Mouse (Mus musculus) megakaryocyte, embryonic 14.5 days (primary cell): ENCODE data around the gene Gpc3. TPM values are rescaled to one million over a fixed set of nuclear protein-coding genes. Genes with fewer than 3 reads are reported as not detected.

Experiments used
- H3K27me3 ChIP-seq: replicated peaks from 2 replicates; pipeline ENCODE3; 2012; ENCODE audit warnings: inconsistent platforms
- H3K36me3 ChIP-seq: replicated peaks from 2 replicates; pipeline ENCODE3; 2012; ENCODE audit warnings: low read length, inconsistent platforms, mixed read lengths
- H3K4me1 ChIP-seq: 2 replicates; pipeline ENCODE4 v1.6.1; 2012; ENCODE audit warnings: inconsistent platforms
- H3K4me3 ChIP-seq: replicated peaks from 2 replicates; pipeline ENCODE3; 2012; ENCODE audit warnings: moderate library complexity, mild to moderate bottlenecking, inconsistent platforms
- H3K9me3 ChIP-seq: 2 replicates; pipeline ENCODE4 v1.6.1; 2012; ENCODE audit warnings: inconsistent platforms
- FLI1 ChIP-seq: IDR thresholded peaks from 2 replicates; pipeline ENCODE4 v1.6.1; 2012; ENCODE audit warnings: low read length, inconsistent platforms, mixed read lengths
- GATA1 ChIP-seq: IDR thresholded peaks from 3 replicates; pipeline ENCODE4 v1.6.1; 2012; ENCODE audit warnings: mixed read lengths, low read length, inconsistent platforms, borderline replicate concordance
- polyA plus RNA-seq: library from polyadenylated mRNA; stranded (reverse); fragments of >175 nt; gene quantifications from 2 replicates; pipeline ENCODE4 v1.2.3, GENCODE M21; 2012; ENCODE audit warnings: low replicate concordance; ENCODE audit not compliant: insufficient read depth

The Gpc3 gene
- polyA plus RNA-seq, 1 experiment = 0.36 TPM

- Histone ChIP-seq H3K4me1 (no peaks in the 10 kb centered on the region), H3K4me3 (no peak overlapping the region), H3K36me3 (no peaks in the 10 kb centered on the region), H3K9me3 (no peaks in the 10 kb centered on the region), H3K27me3 (peaks cover 3% of the 10 kb centered on the region)
- TF ChIP-seq FLI1 = no peak
- TF ChIP-seq GATA1 = no peak
Observed at GRCm38 (mm10) chrX:52559995-52560394, 53.8 kb downstream of the Gpc3 start.

- TF ChIP-seq GATA1 = no peak
- no peak for TF ChIP-seq FLI1
- Histone ChIP-seq H3K27me3 (peaks cover 2% of the 10 kb centered on the region), H3K4me3 (no peak overlapping the region), H3K9me3 (no peaks in the 10 kb centered on the region), H3K36me3 (no peaks in the 10 kb centered on the region), H3K4me1 (no peaks in the 10 kb centered on the region)
Observed at GRCm38 (mm10) chrX:52558526-52558925, 55.2 kb downstream of the Gpc3 start.

DNA sequence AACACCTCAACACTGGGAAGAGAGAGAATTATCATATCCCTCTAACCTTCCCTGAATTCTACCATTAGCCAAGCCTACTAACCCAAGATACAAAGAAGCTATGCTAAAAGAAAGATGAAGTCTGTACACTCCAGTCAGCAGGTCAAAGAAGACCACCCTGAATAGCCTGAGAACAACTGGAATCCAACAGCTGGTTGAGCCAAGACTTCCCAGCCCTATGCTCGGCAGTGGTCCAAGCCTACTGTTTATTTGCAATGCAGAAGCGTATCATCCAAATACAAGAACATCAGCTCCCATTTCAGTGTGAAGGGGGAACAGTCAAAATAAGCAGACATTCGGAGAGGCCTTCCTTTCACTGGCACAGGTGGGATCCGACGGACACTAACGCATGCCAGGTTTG is 56.3 kb downstream of the Gpc3 start:
- TF ChIP-seq GATA1 (no peak), FLI1 (no peak)
- no peaks in the 10 kb centered on the region for H3K4me1 ChIP-seq
- no peak overlapping the region for H3K4me3 ChIP-seq
- peaks cover 2% of the 10 kb centered on the region for H3K27me3 ChIP-seq
- H3K36me3 ChIP-seq = no peaks in the 10 kb centered on the region
- no peaks in the 10 kb centered on the region for H3K9me3 ChIP-seq

- TF ChIP-seq GATA1 = no peak
- TF ChIP-seq FLI1 = no peak
- no peaks in the 10 kb centered on the region for H3K36me3 ChIP-seq
- no peak overlapping the region for H3K4me3 ChIP-seq
Observed at GRCm38 (mm10) chrX:52551296-52551695, 62.5 kb downstream of the Gpc3 start.

GRCm38 (mm10) chrX:52544623-52545022 is 69.1 kb downstream of the Gpc3 start:
- Histone ChIP-seq H3K36me3 (no peaks in the 10 kb centered on the region), H3K27me3 (peaks cover 12% of the 10 kb centered on the region), H3K4me1 (no peaks in the 10 kb centered on the region), H3K9me3 (no peaks in the 10 kb centered on the region), H3K4me3 (no peak overlapping the region)
- TF ChIP-seq GATA1 = no peak
- TF ChIP-seq FLI1 = no peak

More at GRCm38 (mm10) chrX:52551296-52551695, 62.5 kb downstream of the Gpc3 start:
- H3K27me3 ChIP-seq = peaks cover 6% of the 10 kb centered on the region
- H3K9me3 ChIP-seq = no peaks in the 10 kb centered on the region
- H3K4me1 ChIP-seq = no peaks in the 10 kb centered on the region

- H3K27me3 ChIP-seq = peaks cover 9% of the 10 kb centered on the region
- H3K36me3 ChIP-seq = no peaks in the 10 kb centered on the region
- no peak overlapping the region for H3K4me3 ChIP-seq
- TF ChIP-seq GATA1 = no peak
- TF ChIP-seq FLI1 = no peak
- no peaks in the 10 kb centered on the region for H3K9me3 ChIP-seq
- H3K4me1 ChIP-seq = no peaks in the 10 kb centered on the region
Observed at GRCm38 (mm10) chrX:52537282-52537681, 76.5 kb downstream of the Gpc3 start.

- Histone ChIP-seq H3K4me1 (no peaks in the 10 kb centered on the region), H3K4me3 (no peak overlapping the region), H3K27me3 (peaks cover 5% of the 10 kb centered on the region), H3K9me3 (no peaks in the 10 kb centered on the region), H3K36me3 (no peaks in the 10 kb centered on the region)
- TF ChIP-seq FLI1 (no peak), GATA1 (no peak)
Observed at GRCm38 (mm10) chrX:52533766-52534165, 80.0 kb downstream of the Gpc3 start.

DNA sequence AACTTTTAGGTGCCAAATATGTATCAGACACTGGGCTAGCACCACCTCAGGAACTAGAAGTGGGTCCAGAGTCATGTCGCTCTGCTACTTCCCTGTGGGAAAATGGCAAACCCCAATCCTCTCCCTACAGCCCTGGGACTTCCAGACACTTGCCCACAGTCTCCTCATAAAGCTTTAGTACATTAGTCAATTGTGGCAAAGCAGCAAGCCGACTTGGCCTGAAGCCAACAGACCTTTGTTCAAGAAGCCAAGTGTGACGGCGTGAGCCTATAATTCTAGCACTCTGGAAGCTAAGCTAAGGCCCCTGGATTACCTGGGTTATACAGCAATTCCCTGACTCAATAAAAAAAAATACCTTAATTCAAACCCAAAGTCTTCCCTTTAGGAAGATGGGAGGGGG is 80.7 kb downstream of the Gpc3 start:
- Histone ChIP-seq H3K4me3 (no peak overlapping the region), H3K4me1 (no peaks in the 10 kb centered on the region), H3K27me3 (peaks cover 3% of the 10 kb centered on the region), H3K9me3 (no peaks in the 10 kb centered on the region), H3K36me3 (no peaks in the 10 kb centered on the region)
- TF ChIP-seq FLI1 (no peak), GATA1 (no peak)

DNA sequence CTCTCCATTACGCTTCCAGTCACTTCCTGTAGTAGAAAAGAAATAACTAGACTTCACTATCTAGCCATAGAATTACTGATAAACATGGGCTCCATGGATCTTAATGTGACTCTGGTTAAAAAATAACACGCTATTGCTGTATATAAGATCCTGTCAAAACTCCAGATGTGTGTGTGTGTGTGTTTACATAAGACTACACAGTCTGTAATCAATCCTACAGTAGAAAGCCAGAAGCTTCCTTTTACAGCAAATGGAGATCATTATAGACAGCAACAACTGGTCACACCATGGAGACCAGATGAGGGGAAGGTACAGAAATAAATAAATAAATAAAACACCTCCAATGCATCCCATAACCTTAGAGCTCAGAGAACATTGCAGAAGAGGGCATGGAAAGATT is 81.6 kb downstream of the Gpc3 start:
- Histone ChIP-seq H3K27me3 (peaks cover 3% of the 10 kb centered on the region), H3K9me3 (no peaks in the 10 kb centered on the region), H3K4me3 (no peak overlapping the region), H3K36me3 (no peaks in the 10 kb centered on the region), H3K4me1 (no peaks in the 10 kb centered on the region)
- no peak for TF ChIP-seq GATA1
- TF ChIP-seq FLI1 = no peak

GRCm38 (mm10) chrX:52526086-52526485 is 87.7 kb downstream of the Gpc3 start:
- Histone ChIP-seq H3K4me1 (no peaks in the 10 kb centered on the region), H3K27me3 (peaks cover 7% of the 10 kb centered on the region), H3K4me3 (no peak overlapping the region), H3K9me3 (no peaks in the 10 kb centered on the region), H3K36me3 (no peaks in the 10 kb centered on the region)
- TF ChIP-seq FLI1 (no peak), GATA1 (no peak)

DNA sequence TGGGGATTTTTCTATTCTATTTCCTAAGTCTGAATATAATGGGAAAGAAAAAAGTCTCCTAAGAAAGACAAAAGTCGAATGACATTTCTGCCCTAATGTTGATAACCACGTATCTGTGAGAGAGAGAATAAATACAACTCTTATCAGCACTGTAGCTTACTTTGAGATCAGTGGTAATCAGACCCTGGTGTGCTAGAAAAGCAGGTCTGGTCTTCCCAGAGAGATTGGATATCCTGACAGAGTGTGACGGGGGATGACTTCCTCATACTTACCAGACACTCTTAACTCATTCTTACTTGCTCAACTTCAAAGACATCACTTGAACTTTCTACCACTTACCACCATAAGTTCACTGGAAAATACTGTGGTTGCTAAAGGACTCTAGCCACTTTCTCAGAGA is 88.6 kb downstream of the Gpc3 start:
- TF ChIP-seq FLI1 (no peak), GATA1 (no peak)
- H3K36me3 ChIP-seq = no peaks in the 10 kb centered on the region
- H3K4me1 ChIP-seq = no peaks in the 10 kb centered on the region
- no peak overlapping the region for H3K4me3 ChIP-seq
- H3K9me3 ChIP-seq = no peaks in the 10 kb centered on the region
- H3K27me3 ChIP-seq = peaks cover 7% of the 10 kb centered on the region
